Mouse (Mus musculus) MEL (cell line): ENCODE measurements around the gene Rnasek. TPM values are rescaled to one million over a fixed set of nuclear protein-coding genes. Genes with fewer than 3 reads are reported as not detected.

Experiments
- DNase-seq: peaks from one replicate; pipeline ENCODE4 v3.0.0; 2011; ENCODE audit warnings: low read depth, low spot score
- H3K27ac ChIP-seq: 2 replicates; pipeline ENCODE4 v1.5.1; 2012; ENCODE audit warnings: low read depth, mild to moderate bottlenecking, control low read depth, low read length, moderate library complexity; ENCODE audit not compliant: control insufficient read depth
- H3K27me3 ChIP-seq, 2 experiments: fragments of 150-350 bp in 1 of 2; sonication (generic) in 1 of 2; 2 replicates each; pipeline ENCODE4 v1.6.1; 2012; ENCODE audit warnings: low read length in 2 of 2, mild to moderate bottlenecking in 2 of 2, improper control_type of control experiment in 1 of 2, moderate library complexity in 1 of 2; ENCODE audit not compliant: insufficient read depth in 2 of 2, control insufficient read depth in 1 of 2
- H3K36me3 ChIP-seq, 2 experiments: 2 replicates each; pipeline ENCODE4 v1.6.1; 2012 to 2014; ENCODE audit warnings: low read length in 2 of 2, improper control_type of control experiment in 1 of 2, inconsistent platforms in 1 of 2, mild to moderate bottlenecking in 1 of 2; ENCODE audit not compliant: insufficient read depth in 2 of 2, control insufficient read depth in 1 of 2
- H3K4me1 ChIP-seq, 2 experiments: fragments of 150-350 bp in 1 of 2; sonication (generic) in 1 of 2; 2 replicates each; pipeline ENCODE4 v1.6.1; 2012; ENCODE audit warnings: low read length in 2 of 2, improper control_type of control experiment in 1 of 2, mild to moderate bottlenecking in 1 of 2; ENCODE audit not compliant: insufficient read depth in 2 of 2, control insufficient read depth in 1 of 2
- H3K4me3 ChIP-seq, 2 experiments: fragments of 150-350 bp in 1 of 2; sonication (generic) in 1 of 2; 2 replicates each; pipeline ENCODE4 v1.5.1; 2012; ENCODE audit warnings: low read depth in 2 of 2, low read length in 2 of 2, mild to moderate bottlenecking in 2 of 2, moderate library complexity in 2 of 2, control low read depth in 1 of 2, improper control_type of control experiment in 1 of 2; ENCODE audit not compliant: control insufficient read depth in 1 of 2, insufficient read depth in 1 of 2
- H3K79me2 ChIP-seq: 2 replicates; pipeline ENCODE4 v1.6.1; 2012; ENCODE audit warnings: mild to moderate bottlenecking, low read length, moderate library complexity; ENCODE audit not compliant: control insufficient read depth, poor library complexity, insufficient read depth
- H3K9ac ChIP-seq: 2 replicates; pipeline ENCODE4 v1.6.1; 2012; ENCODE audit warnings: low read depth, mild to moderate bottlenecking, control low read depth, low read length, moderate library complexity; ENCODE audit not compliant: control insufficient read depth, poor library complexity, severe bottlenecking
- H3K9me3 ChIP-seq: fragments of 150-350 bp; sonication (generic); replicated peaks from 2 replicates; pipeline ENCODE4 v1.6.1; 2012; ENCODE audit warnings: mild to moderate bottlenecking, low read length, improper control_type of control experiment, moderate library complexity; ENCODE audit not compliant: insufficient read depth
- BHLHE40 ChIP-seq: IDR thresholded peaks from 2 replicates; pipeline ENCODE4 v1.6.1; 2012; ENCODE audit warnings: low read depth, mild to moderate bottlenecking, inconsistent platforms, low read length, improper control_type of control experiment, borderline replicate concordance
- CHD2 ChIP-seq: IDR thresholded peaks from 2 replicates; pipeline ENCODE4 v1.6.1; 2011; ENCODE audit warnings: low read length, improper control_type of control experiment
- CTCF ChIP-seq, 3 experiments: IDR thresholded peaks in 2 of 3; conservative IDR thresholded peaks in 1 of 3; 2 replicates each; pipeline ENCODE4 v1.5.1; 2011 to 2012; ENCODE audit warnings: low read length in 3 of 3, low read depth in 2 of 3, mild to moderate bottlenecking in 2 of 3, improper control_type of control experiment in 1 of 3, inconsistent platforms in 1 of 3, mixed read lengths in 1 of 3, moderate library complexity in 1 of 3; ENCODE audit not compliant: control insufficient read depth in 1 of 3, insufficient read depth in 1 of 3, poor library complexity in 1 of 3, severe bottlenecking in 1 of 3
- ELF1 ChIP-seq: IDR thresholded peaks from 2 replicates; pipeline ENCODE4 v1.6.1; 2014; ENCODE audit warnings: low read depth, mild to moderate bottlenecking, inconsistent platforms, low read length, improper control_type of control experiment, moderate library complexity
- ETS1 ChIP-seq: IDR thresholded peaks from 2 replicates; pipeline ENCODE4 v1.6.1; 2012; ENCODE audit warnings: low read depth, mild to moderate bottlenecking, inconsistent platforms, low read length, improper control_type of control experiment, moderate library complexity
- HCFC1 ChIP-seq: IDR thresholded peaks from 2 replicates; pipeline ENCODE4 v1.6.1; 2012; ENCODE audit warnings: low read depth, mild to moderate bottlenecking, inconsistent platforms, low read length, improper control_type of control experiment, moderate library complexity
- MAX ChIP-seq: IDR thresholded peaks from 2 replicates; pipeline ENCODE4 v1.6.1; 2011; ENCODE audit warnings: low read length, improper control_type of control experiment
- MEF2A ChIP-seq: IDR thresholded peaks from 2 replicates; pipeline ENCODE4 v1.6.1; 2014; ENCODE audit warnings: low read depth, mild to moderate bottlenecking, inconsistent platforms, low read length, improper control_type of control experiment; ENCODE audit not compliant: poor library complexity, insufficient replicate concordance, severe bottlenecking; ENCODE audit errors: extremely low read depth
- POLR2AphosphoS2 ChIP-seq: IDR thresholded peaks from 2 replicates; pipeline ENCODE4 v1.6.1; 2011; ENCODE audit warnings: low read length, improper control_type of control experiment
- POLR2AphosphoS5 ChIP-seq: IDR thresholded peaks from 2 replicates; pipeline ENCODE4 v1.6.1; 2012; ENCODE audit warnings: low read depth, borderline replicate concordance, mild to moderate bottlenecking, inconsistent platforms, low read length, moderate library complexity, mixed read lengths
- RCOR1 ChIP-seq: IDR thresholded peaks from 2 replicates; pipeline ENCODE4 v1.6.1; 2012; ENCODE audit warnings: low read depth, mild to moderate bottlenecking, inconsistent platforms, low read length, improper control_type of control experiment
- SIN3A ChIP-seq: IDR thresholded peaks from 2 replicates; pipeline ENCODE4 v1.6.1; 2012; ENCODE audit warnings: low read length, improper control_type of control experiment, inconsistent platforms
- SMC3 ChIP-seq: IDR thresholded peaks from 2 replicates; pipeline ENCODE4 v1.6.1; 2011; ENCODE audit warnings: low read depth, low read length, improper control_type of control experiment
- USF1 ChIP-seq: IDR thresholded peaks from 2 replicates; pipeline ENCODE4 v1.6.1; 2014; ENCODE audit warnings: low read depth, mild to moderate bottlenecking, inconsistent platforms, low read length, improper control_type of control experiment, moderate library complexity
- USF2 ChIP-seq, 2 experiments: IDR thresholded peaks; 2 replicates each; pipeline ENCODE4 v1.6.1; 2011 to 2012; ENCODE audit warnings: improper control_type of control experiment in 2 of 2, low read length in 2 of 2, borderline replicate concordance in 1 of 2, inconsistent platforms in 1 of 2, low read depth in 1 of 2, mild to moderate bottlenecking in 1 of 2; ENCODE audit not compliant: insufficient read depth in 1 of 2
- ZC3H11A ChIP-seq: IDR thresholded peaks from 2 replicates; pipeline ENCODE4 v1.6.1; 2012; ENCODE audit warnings: low read depth, mild to moderate bottlenecking, inconsistent platforms, low read length, improper control_type of control experiment
- ZMIZ1 ChIP-seq: IDR thresholded peaks from 2 replicates; pipeline ENCODE4 v1.6.1; 2012; ENCODE audit warnings: low read depth, mild to moderate bottlenecking, inconsistent platforms, low read length, improper control_type of control experiment, moderate library complexity
- polyA plus RNA-seq, 2 experiments: library from polyadenylated mRNA; stranded (reverse) in 1 of 2; unstranded in 1 of 2; fragments of >175 nt in 1 of 2; fragments of >200 nt in 1 of 2; gene quantifications; 2 replicates each; pipeline versions ENCODE4 v1.2.1 to v1.2.4; 2012; ENCODE audit warnings: low replicate concordance in 2 of 2, low read depth in 1 of 2; ENCODE audit not compliant: insufficient read length in 2 of 2, insufficient read depth in 1 of 2, missing spikeins in 1 of 2
- total RNA-seq: library from RNA; depleted of rRNA; stranded (reverse); fragments of 300-350 nt; gene quantifications from 2 replicates; pipeline ENCODE4 v1.2.3, GENCODE M21; 2012

Rnasek gene
- total and polyA plus RNA-seq, 3 experiments: 56.2 to 179 TPM; not detected in 1

- Histone ChIP-seq H3K4me1 (peaks cover 2 to 8% of the 10 kb centered on the region in 2 experiments; a peak in 3 of 4 replicates), H3K36me3 (no peaks in the 10 kb centered on the region; a peak in 1 of 4 replicates), H3K9me3 (no peaks in the 10 kb centered on the region), H3K79me2 (no peaks in the 10 kb centered on the region), H3K27ac (no peak overlapping the region), H3K27me3 (no peaks in the 10 kb centered on the region), H3K4me3 (no peak overlapping the region), H3K9ac (no peak overlapping the region)
- no peak for DNase-seq
- no peak for TF ChIP-seq POLR2AphosphoS5
- no peak for TF ChIP-seq USF1
- TF ChIP-seq BHLHE40: no peak
- TF ChIP-seq ZMIZ1: no peak
- TF ChIP-seq ETS1: no peak
- TF ChIP-seq CTCF (IDR thresholded peaks at IDR 0.05 in 2 of 3, conservative IDR thresholded peaks at IDR 0.05 in 1 of 3; ENCODE audit: control insufficient read depth in 1 of 3, insufficient read depth in 1 of 3, low read depth in 2 of 3, low read length in 3 of 3, poor library complexity in 1 of 3, severe bottlenecking in 1 of 3): no peak
Observed at GRCm38 (mm10) chr11:70227126-70227525, 12.5 kb downstream of the Rnasek start.

- TF ChIP-seq ZC3H11A: no peak
- no peak for TF ChIP-seq BHLHE40
- TF ChIP-seq SIN3A: no peak
- no peak for TF ChIP-seq CTCF (IDR thresholded peaks at IDR 0.05 in 2 of 3, conservative IDR thresholded peaks at IDR 0.05 in 1 of 3; ENCODE audit: control insufficient read depth in 1 of 3, insufficient read depth in 1 of 3, low read depth in 2 of 3, low read length in 3 of 3, poor library complexity in 1 of 3, severe bottlenecking in 1 of 3)
- no peak for TF ChIP-seq ELF1
- no peak for TF ChIP-seq POLR2AphosphoS5
- no peak for TF ChIP-seq HCFC1
- TF ChIP-seq MEF2A: no peak
- no peak for TF ChIP-seq POLR2AphosphoS2
- TF ChIP-seq USF2 (IDR thresholded peaks at IDR 0.05; ENCODE audit: borderline replicate concordance in 1 of 2, insufficient read depth in 1 of 2, low read depth in 1 of 2, low read length in 2 of 2): no peak
- no peak for TF ChIP-seq SMC3
- TF ChIP-seq ZMIZ1: no peak
- TF ChIP-seq RCOR1: no peak
- no peak for TF ChIP-seq CHD2
- no peak for TF ChIP-seq MAX
- Histone ChIP-seq H3K79me2 (peaks cover 2% of the 10 kb centered on the region; the same call in 1 of the 2 replicates), H3K36me3 (no peaks in the 10 kb centered on the region; a peak in 1 of 4 replicates), H3K27me3 (no peaks in the 10 kb centered on the region), H3K9me3 (no peaks in the 10 kb centered on the region), H3K9ac (no peak overlapping the region), H3K4me1 (peaks cover 5 to 12% of the 10 kb centered on the region in 2 experiments; a peak in 3 of 4 replicates), H3K27ac (no peak overlapping the region), H3K4me3 (no peak overlapping the region)
- no peak for DNase-seq
Observed at GRCm38 (mm10) chr11:70226602-70226890, 13.1 kb downstream of the Rnasek start.
